ENCODE assay signal across 9 mouse cellular contexts in the genomic region with DNA sequence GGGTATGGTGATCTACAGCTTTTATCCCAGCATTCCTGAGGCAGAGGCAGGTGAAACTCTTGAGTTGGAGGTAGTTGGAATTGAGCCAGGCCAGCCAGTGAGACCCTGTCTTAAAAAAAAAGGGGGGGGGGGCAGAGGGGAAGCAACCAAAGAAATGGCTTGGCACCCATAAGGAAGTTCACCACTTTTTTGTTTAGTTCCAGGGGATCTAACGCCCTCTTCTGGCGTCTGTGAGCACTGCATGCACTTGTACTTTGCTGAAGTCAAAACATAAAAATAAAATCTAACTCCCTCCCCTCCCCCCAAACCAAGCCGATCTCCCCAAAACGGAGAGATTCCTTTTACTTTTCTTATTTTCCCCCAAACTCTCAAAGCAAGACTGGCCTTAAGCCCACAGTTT. TPM values are rescaled to one million over a fixed set of nuclear protein-coding genes. Genes with fewer than 3 reads are reported as not detected.
DNase-seq lines count a peak whose midpoint lies in the region; ATAC-seq and TF ChIP-seq lines count a peak whose summit lies in the region.
"Had no signal": no experiment of that assay in that cellular context is flagged by ENCODE, and none has a peak within 500 bp of the region (broad histone marks: within the 10 kb centered on the region; RNA-seq: fewer than 3 reads in every experiment).

No protein-coding gene starts in this region.

- no peaks in the 10 kb centered on the region for H3K79me2 ChIP-seq in heart, adult 2 months (replicated peaks; ENCODE audit: control insufficient read depth, insufficient read depth, low read length)

- no peak overlapping the region for H3K9ac ChIP-seq in heart, adult 2 months (ENCODE audit: low read depth, low read length)
- H3K9ac ChIP-seq in forebrain, embryonic 16.5 days (replicated peaks; ENCODE audit: low read depth, low read length) = no peak overlapping the region
- H3K9ac ChIP-seq: neural tube, embryonic 12.5 days had no signal

- intact Hi-C loops in heart, adult 2 months (cut with DNase I) = loop anchor here (10.0 kb wide), 1 partner anchor 251 kb away; the partner anchor contains the start of gene Pdss2
- intact Hi-C loops in heart, postnatal 36 days (cut with DNase I) = loop anchor here (5.0 kb wide), 1 partner anchor 303 kb away; the partner anchor contains the start of genes 9030612E09Rik and Sobp

- H3K4me1 ChIP-seq in heart, adult 2 months (ENCODE audit: control insufficient read depth, insufficient read depth, low read length) = peaks cover under 1% of the 10 kb centered on the region
- peaks cover 25% of the 10 kb centered on the region for H3K4me1 ChIP-seq in forebrain, embryonic 16.5 days (replicated peaks; ENCODE audit: control insufficient read depth, insufficient read depth, low read length)

- no peaks in the 10 kb centered on the region for H3K9me3 ChIP-seq in forebrain, embryonic 16.5 days (ENCODE audit: control insufficient read depth, low read length)
- H3K9me3 ChIP-seq: neural tube, embryonic 12.5 days had no signal

- no peaks in the 10 kb centered on the region for H3K36me3 ChIP-seq in heart, adult 2 months (ENCODE audit: control insufficient read depth, insufficient read depth, low read length)
- no peaks in the 10 kb centered on the region for H3K36me3 ChIP-seq in forebrain, embryonic 16.5 days (ENCODE audit: control insufficient read depth, insufficient read depth)
- H3K36me3 ChIP-seq: neural tube, embryonic 12.5 days had no signal

- ATAC-seq in forebrain, embryonic 16.5 days = no peak

- H3K4me2 ChIP-seq in forebrain, embryonic 16.5 days (ENCODE audit: low read length) = no peak overlapping the region
- H3K4me2 ChIP-seq: neural tube, embryonic 12.5 days had no signal

- TF ChIP-seq CTCF in heart, adult 2 months (IDR thresholded peaks at IDR 0.05) = peak; percentile 64

- H3K4me3 ChIP-seq in heart, adult 2 months = no peak overlapping the region
- H3K4me3 ChIP-seq in forebrain, embryonic 16.5 days (replicated peaks; ENCODE audit: low read length) = no peak overlapping the region
- H3K4me3 ChIP-seq: neural tube, embryonic 12.5 days had no signal

- H3K27me3 ChIP-seq in heart, adult 2 months (ENCODE audit: control insufficient read depth, insufficient read depth, low read length) = no peaks in the 10 kb centered on the region
- H3K27me3 ChIP-seq in forebrain, embryonic 16.5 days (replicated peaks; ENCODE audit: control insufficient read depth, insufficient read depth, low read length) = no peaks in the 10 kb centered on the region
- H3K27me3 ChIP-seq: neural tube, embryonic 12.5 days had no signal

- H3K27ac ChIP-seq in heart, adult 2 months = no peak overlapping the region
- H3K27ac ChIP-seq in forebrain, embryonic 16.5 days (ENCODE audit: low read length) = no peak overlapping the region
- H3K27ac ChIP-seq: neural tube, embryonic 12.5 days had no signal

- no peak for DNase-seq in heart, adult 2 months
- no peak for DNase-seq in heart, postnatal 36 days
- DNase-seq in right cerebral cortex, adult 2 months (ENCODE audit: low spot score in 2 of 2) = peak; percentile 19 to 38
- DNase-seq in right cerebral cortex, postnatal 10 days (ENCODE audit: low spot score in 2 of 2) = no peak
- peak; percentile 61 for DNase-seq in brain, adult 2 months (ENCODE audit: low read depth, low spot score)
- DNase-seq in testis, postnatal 10 days (ENCODE audit: low spot score) = peak; percentile 65
- no peak for DNase-seq in ovary, postnatal 14 days (ENCODE audit: low spot score)

- TF ChIP-seq EP300 in heart, adult 2 months (IDR thresholded peaks at IDR 0.05; ENCODE audit: insufficient read depth, low read depth, low read length) = no peak

- TF ChIP-seq POLR2A in heart, adult 2 months (IDR thresholded peaks at IDR 0.05; ENCODE audit: insufficient read depth, low read depth, low read length) = no peak

- WGBS in heart, adult 2 months = 43% methylated on average over 4 of the region's 4 CpGs
- 60% methylated on average over 4 of the region's 4 CpGs for WGBS in forebrain, embryonic 16.5 days

RNA-seq across cellular contexts. Expression of gene Bend3, which starts 3.3 kb away (rescaled TPM):
- 1 to 10 TPM; 5.2 to 7.4 TPM for total RNA-seq in heart, adult 2 months (2021)
- polyA plus RNA-seq in heart, adult 2 months (2012; rRNA removed) = 2.9 and 4.5 TPM in 2 replicates
- 1 to 10 TPM; 5.0 to 7.6 TPM for total RNA-seq in heart, postnatal 36 days (2021)
- polyA plus RNA-seq in forebrain, embryonic 16.5 days (2015; fragmentation: Nextera tagmentation; extraction: Ambion mirVana) = 3.9 and 4.5 TPM in 2 replicates

RNA-seq across cellular contexts. Expression of gene Gm9803, which starts 48.5 kb away (rescaled TPM):
- 10 to 100 TPM in 1 of 2 experiments, 1 to 10 TPM in 1; 7.9 to 18.6 TPM for total RNA-seq in heart, adult 2 months (2021)
- polyA plus RNA-seq in heart, adult 2 months (2012; rRNA removed) = 77.3 and 95.5 TPM in 2 replicates
- total RNA-seq in heart, postnatal 36 days (2021) = 10 to 100 TPM in 1 of 2 experiments, 1 to 10 TPM in 1; 9.6 to 17.4 TPM
- polyA plus RNA-seq in forebrain, embryonic 16.5 days (2015; fragmentation: Nextera tagmentation; extraction: Ambion mirVana) = 23.0 TPM in 2 replicates

Comparison
In these comparisons a context has a peak if more than half of its experiments do, and no peak if none do; other contexts are left out.
1. DNase-seq: peak in right cerebral cortex, adult 2 months (2 of 2), brain, adult 2 months (single experiment) and testis, postnatal 10 days (single experiment); none in heart, adult 2 months (0 of 2), heart, postnatal 36 days (0 of 2), right cerebral cortex, postnatal 10 days (0 of 2) and ovary, postnatal 14 days (single experiment).